8 mouse cellular contexts compared by ENCODE assay signal in the genomic region with DNA sequence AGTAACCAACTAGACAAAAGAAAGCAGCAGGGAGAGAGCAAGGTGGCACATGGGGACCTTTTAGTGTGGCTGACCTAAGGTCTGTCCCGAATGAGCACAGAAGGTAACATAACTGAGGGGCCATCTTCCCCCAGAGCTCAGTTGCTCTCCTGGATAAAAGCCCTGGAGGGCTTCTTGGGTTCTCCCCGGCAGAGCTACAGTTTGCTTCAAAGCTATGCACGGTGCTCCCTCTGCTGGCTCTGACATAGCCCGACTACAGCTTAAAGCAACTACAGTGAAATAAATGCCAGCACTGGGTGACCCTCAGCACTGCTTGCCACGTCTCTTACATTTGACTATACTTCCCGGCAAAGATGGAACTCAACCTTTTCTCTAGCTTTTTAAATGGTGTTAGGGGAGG. TPM values are rescaled to one million over a fixed set of nuclear protein-coding genes. Genes with fewer than 3 reads are reported as not detected.
DNase-seq lines count a peak whose midpoint lies in the region; ATAC-seq lines count a peak whose summit lies in the region.

No protein-coding gene starts in this region.

- H3K4me1 ChIP-seq in kidney, embryonic 16.5 days (ENCODE audit: insufficient read depth, low read length) = no peaks in the 10 kb centered on the region
- peaks cover 4% of the 10 kb centered on the region for H3K4me1 ChIP-seq in forebrain, embryonic 16.5 days (replicated peaks; ENCODE audit: control insufficient read depth, insufficient read depth, low read length)
- no peaks in the 10 kb centered on the region for H3K4me1 ChIP-seq in intestine, embryonic 15.5 days (replicated peaks)
- peaks cover 3% of the 10 kb centered on the region; the same call in 1 of the 2 replicates for H3K4me1 ChIP-seq in midbrain, embryonic 13.5 days (replicated peaks)

- H3K4me3 ChIP-seq in kidney, embryonic 16.5 days (ENCODE audit: low read length) = no peak overlapping the region
- H3K4me3 ChIP-seq in forebrain, embryonic 16.5 days (replicated peaks; ENCODE audit: low read length) = no peak overlapping the region
- H3K4me3 ChIP-seq in intestine, embryonic 15.5 days (replicated peaks) = no peak overlapping the region
- H3K4me3 ChIP-seq in midbrain, embryonic 13.5 days (replicated peaks) = no peak overlapping the region

- H3K9ac ChIP-seq in kidney, embryonic 16.5 days (replicated peaks; ENCODE audit: low read length) = no peak overlapping the region
- H3K9ac ChIP-seq in forebrain, embryonic 16.5 days (replicated peaks; ENCODE audit: low read depth, low read length) = no peak overlapping the region
- H3K9ac ChIP-seq in intestine, embryonic 15.5 days = no peak overlapping the region
- no peak overlapping the region for H3K9ac ChIP-seq in midbrain, embryonic 13.5 days (replicated peaks)

- H3K36me3 ChIP-seq in kidney, embryonic 16.5 days (ENCODE audit: insufficient read depth, low read length) = no peaks in the 10 kb centered on the region
- no peaks in the 10 kb centered on the region for H3K36me3 ChIP-seq in forebrain, embryonic 16.5 days (ENCODE audit: control insufficient read depth, insufficient read depth)
- no peaks in the 10 kb centered on the region for H3K36me3 ChIP-seq in intestine, embryonic 15.5 days
- no peaks in the 10 kb centered on the region for H3K36me3 ChIP-seq in midbrain, embryonic 13.5 days

- 0 out of 2 replicates have a peak, but pooled peaks cover 2% of the 10 kb centered on the region for H3K27me3 ChIP-seq in kidney, embryonic 16.5 days (ENCODE audit: insufficient read depth, low read length)
- H3K27me3 ChIP-seq in forebrain, embryonic 16.5 days (replicated peaks; ENCODE audit: control insufficient read depth, insufficient read depth, low read length) = no peaks in the 10 kb centered on the region; the same call in 1 of the 2 replicates
- H3K27me3 ChIP-seq in intestine, embryonic 15.5 days (replicated peaks) = 0 out of 2 replicates have a peak, but pooled peaks cover 3% of the 10 kb centered on the region
- peaks cover 9% of the 10 kb centered on the region; the same call in 1 of the 2 replicates for H3K27me3 ChIP-seq in midbrain, embryonic 13.5 days

- no peaks in the 10 kb centered on the region for H3K9me3 ChIP-seq in kidney, embryonic 16.5 days (ENCODE audit: low read length)
- H3K9me3 ChIP-seq in forebrain, embryonic 16.5 days (ENCODE audit: control insufficient read depth, low read length) = no peaks in the 10 kb centered on the region
- no peaks in the 10 kb centered on the region for H3K9me3 ChIP-seq in intestine, embryonic 15.5 days
- H3K9me3 ChIP-seq in midbrain, embryonic 13.5 days = no peaks in the 10 kb centered on the region

- no peak overlapping the region for H3K4me2 ChIP-seq in kidney, embryonic 16.5 days (replicated peaks; ENCODE audit: low read depth, low read length)
- no peak overlapping the region for H3K4me2 ChIP-seq in forebrain, embryonic 16.5 days (ENCODE audit: low read length)
- H3K4me2 ChIP-seq in intestine, embryonic 15.5 days (replicated peaks) = no peak overlapping the region
- no peak overlapping the region for H3K4me2 ChIP-seq in midbrain, embryonic 13.5 days (replicated peaks)

- peak; percentile 12 for DNase-seq in kidney, adult 11 months
- DNase-seq in cerebellum, adult 18-20 months = peak; percentile 44 to 54
- DNase-seq in left cerebral cortex, postnatal 25 days (ENCODE audit: low spot score in 2 of 2) = peak; percentile 61 to 84
- peak; percentile 55 for DNase-seq in telencephalon, adult 2 months (ENCODE audit: low read depth, low spot score)

- ATAC-seq in kidney, embryonic 16.5 days (ENCODE audit: low FRiP score, low TSS enrichment) = no peak; the same call in 1 of the 2 replicates
- peak; percentile 92 for ATAC-seq in forebrain, embryonic 16.5 days
- peak; percentile 61; the same call in 1 of the 2 replicates for ATAC-seq in intestine, embryonic 15.5 days
- ATAC-seq in midbrain, embryonic 13.5 days = peak; percentile 87

- WGBS in kidney, embryonic 16.5 days = 7% methylated on average over 6 of the region's 6 CpGs
- 9% methylated on average over 6 of the region's 6 CpGs for WGBS in forebrain, embryonic 16.5 days
- WGBS in intestine, embryonic 15.5 days = 13% methylated on average over 6 of the region's 6 CpGs
- 9% methylated on average over 6 of the region's 6 CpGs for WGBS in midbrain, embryonic 13.5 days

- intact Hi-C loops in left cerebral cortex, postnatal 25 days (cut with DNase I) = loop anchor here (1.0 kb wide), 1 partner anchor 698 kb away; no protein-coding TSS in a partner anchor

- H3K27ac ChIP-seq in kidney, embryonic 16.5 days (ENCODE audit: low read length) = no peak overlapping the region
- no peak overlapping the region for H3K27ac ChIP-seq in forebrain, embryonic 16.5 days (ENCODE audit: low read length)
- H3K27ac ChIP-seq in intestine, embryonic 15.5 days = no peak overlapping the region
- no peak overlapping the region for H3K27ac ChIP-seq in midbrain, embryonic 13.5 days

RNA-seq across cellular contexts. Expression of a gene that starts 6.0 kb away (rescaled TPM):
- 0.28 and 0.42 TPM in 2 replicates for polyA plus RNA-seq in kidney, embryonic 16.5 days (2015; fragmentation: Nextera tagmentation; extraction: Ambion mirVana)
- 0.78 and 1.0 TPM in 2 replicates for polyA plus RNA-seq in forebrain, embryonic 16.5 days (2015; fragmentation: Nextera tagmentation; extraction: Ambion mirVana)
- polyA plus RNA-seq in intestine, embryonic 15.5 days (2015; fragmentation: Nextera tagmentation; extraction: Ambion mirVana) = 0.24 and 0.38 TPM in 2 replicates
- under 1 TPM; 0.78 to 0.89 TPM for total RNA-seq in left cerebral cortex, postnatal 25 days (2021)
- polyA plus RNA-seq in midbrain, embryonic 13.5 days (2015; fragmentation: Nextera tagmentation; extraction: Ambion mirVana) = 0.86 and 0.95 TPM in 2 replicates

Comparison
In these comparisons a context has a peak if more than half of its experiments do, and no peak if none do; other contexts are left out.
1. DNase-seq: peak in every context shown above with its lines; median percentile 72 in left cerebral cortex, postnatal 25 days; 55 in telencephalon, adult 2 months; 49 in cerebellum, adult 18-20 months; 12 in kidney, adult 11 months.